Mouse (Mus musculus): Measurements from ENCODE around the gene Slc44a5. TPM values are rescaled to one million over a fixed set of nuclear protein-coding genes. Genes with fewer than 3 reads are reported as not detected.
A peak's percentile ranks its signal among the peaks of the same experiment; 100 is the strongest.

Gene Slc44a5
- total and polyA plus RNA-seq, 3 experiments, result 0.14 to 0.25 TPM; not detected in 1

GRCm38 (mm10) chr3:153944335-153944990 lies 28.8 kb upstream of the Slc44a5 start, which contains the start of gene Acadm:
Gene Acadm, minus strand, starts transcription at chr3:153944632.
- under 1% methylated on average over 41 of the region's 41 CpGs for WGBS
- H3K27ac ChIP-seq, result peak within 1 kb of the TSS; percentile 94
- intact Hi-C loops (cut with DNase I), result loop anchor here (1.0 kb wide), 1 partner anchor 31 kb away; the partner anchor contains the start of gene Rabggtb
- H3K4me1 ChIP-seq (ENCODE audit: control insufficient read depth, insufficient read depth, low read length), result peaks cover 5% of the 10 kb centered on the region
- no peaks in the 10 kb centered on the region; the same call in 1 of the 2 replicates for H3K79me2 ChIP-seq (replicated peaks; ENCODE audit: control insufficient read depth, insufficient read depth, low read length)
- peak within 1 kb of the TSS; percentile 78 for H3K9ac ChIP-seq (ENCODE audit: low read depth, low read length)
- peak; percentile 91 for TF ChIP-seq POLR2A (IDR thresholded peaks at IDR 0.05; ENCODE audit: insufficient read depth, low read depth, low read length)
- TF ChIP-seq CTCF (IDR thresholded peaks at IDR 0.05), result no peak
- 0 out of 2 replicates have a peak, but pooled peaks have one; percentile 57 for TF ChIP-seq EP300 (IDR thresholded peaks at IDR 0.05; ENCODE audit: insufficient read depth, low read depth, low read length)
- peak; percentile 99 for DNase-seq
- H3K36me3 ChIP-seq (ENCODE audit: control insufficient read depth, insufficient read depth, low read length), result peaks cover 10% of the 10 kb centered on the region
- peak within 1 kb of the TSS; percentile 84 for H3K4me3 ChIP-seq
- H3K27me3 ChIP-seq (ENCODE audit: control insufficient read depth, insufficient read depth, low read length), result no peaks in the 10 kb centered on the region

- Histone ChIP-seq H3K4me3 (no peak overlapping the region), H3K9ac (ENCODE audit: low read depth, low read length) (no peak overlapping the region), H3K27ac (no peak overlapping the region; the same call in 1 of the 2 replicates), H3K36me3 (ENCODE audit: control insufficient read depth, insufficient read depth, low read length) (peaks cover 7% of the 10 kb centered on the region), H3K4me1 (ENCODE audit: control insufficient read depth, insufficient read depth, low read length) (peaks cover 5% of the 10 kb centered on the region), H3K79me2 (replicated peaks; ENCODE audit: control insufficient read depth, insufficient read depth, low read length) (no peaks in the 10 kb centered on the region; the same call in 1 of the 2 replicates), H3K27me3 (ENCODE audit: control insufficient read depth, insufficient read depth, low read length) (no peaks in the 10 kb centered on the region)
- no peak for DNase-seq
- TF ChIP-seq POLR2A (IDR thresholded peaks at IDR 0.05; ENCODE audit: insufficient read depth, low read depth, low read length), result no peak
- TF ChIP-seq EP300 (IDR thresholded peaks at IDR 0.05; ENCODE audit: insufficient read depth, low read depth, low read length), result no peak
- TF ChIP-seq CTCF (IDR thresholded peaks at IDR 0.05), result no peak
- WGBS, result 60% methylated on average over 4 of the region's 4 CpGs
- intact Hi-C loops (cut with DNase I), result no loop called here
Measured at GRCm38 (mm10) chr3:153947271-153947670, 26.0 kb upstream of the Slc44a5 start.

- no peak for TF ChIP-seq CTCF (IDR thresholded peaks at IDR 0.05)
- no peak for TF ChIP-seq POLR2A (IDR thresholded peaks at IDR 0.05; ENCODE audit: insufficient read depth, low read depth, low read length)
- TF ChIP-seq EP300 (IDR thresholded peaks at IDR 0.05; ENCODE audit: insufficient read depth, low read depth, low read length), result no peak
- DNase-seq, result no peak
- H3K9ac ChIP-seq (ENCODE audit: low read depth, low read length), result no peak overlapping the region
- H3K79me2 ChIP-seq (replicated peaks; ENCODE audit: control insufficient read depth, insufficient read depth, low read length), result no peaks in the 10 kb centered on the region
- H3K4me1 ChIP-seq (ENCODE audit: control insufficient read depth, insufficient read depth, low read length), result peaks cover 3% of the 10 kb centered on the region
- peaks cover 7% of the 10 kb centered on the region for H3K36me3 ChIP-seq (ENCODE audit: control insufficient read depth, insufficient read depth, low read length)
- peak overlapping the region; percentile 32; the same call in 1 of the 2 replicates for H3K27ac ChIP-seq
- intact Hi-C loops (cut with DNase I), result no loop called here
- no peaks in the 10 kb centered on the region for H3K27me3 ChIP-seq (ENCODE audit: control insufficient read depth, insufficient read depth, low read length)
- 40% methylated on average over 2 of the region's 2 CpGs for WGBS
- H3K4me3 ChIP-seq, result no peak overlapping the region
Measured at GRCm38 (mm10) chr3:153948176-153948575, 25.1 kb upstream of the Slc44a5 start.

- Histone ChIP-seq H3K9ac (ENCODE audit: low read depth, low read length) (no peak overlapping the region), H3K36me3 (ENCODE audit: control insufficient read depth, insufficient read depth, low read length) (no peaks in the 10 kb centered on the region), H3K27ac (no peak overlapping the region), H3K27me3 (ENCODE audit: control insufficient read depth, insufficient read depth, low read length) (no peaks in the 10 kb centered on the region), H3K4me3 (no peak overlapping the region), H3K4me1 (ENCODE audit: control insufficient read depth, insufficient read depth, low read length) (no peaks in the 10 kb centered on the region), H3K79me2 (replicated peaks; ENCODE audit: control insufficient read depth, insufficient read depth, low read length) (no peaks in the 10 kb centered on the region)
- no peak for DNase-seq
- WGBS, result 81% methylated on average over 5 of the region's 5 CpGs
- intact Hi-C loops (cut with DNase I), result loop anchor here (2.0 to 10.0 kb wide), 2 partner anchors 269 to 617 kb away; no protein-coding TSS in a partner anchor
- TF ChIP-seq POLR2A (IDR thresholded peaks at IDR 0.05; ENCODE audit: insufficient read depth, low read depth, low read length) (no peak), CTCF (IDR thresholded peaks at IDR 0.05) (no peak), EP300 (IDR thresholded peaks at IDR 0.05; ENCODE audit: insufficient read depth, low read depth, low read length) (no peak)
Measured at GRCm38 (mm10) chr3:153957916-153958315, 15.3 kb upstream of the Slc44a5 start.

- Histone ChIP-seq H3K79me2 (replicated peaks; ENCODE audit: control insufficient read depth, insufficient read depth, low read length) (no peaks in the 10 kb centered on the region), H3K9ac (ENCODE audit: low read depth, low read length) (no peak overlapping the region), H3K4me1 (ENCODE audit: control insufficient read depth, insufficient read depth, low read length) (no peaks in the 10 kb centered on the region), H3K36me3 (ENCODE audit: control insufficient read depth, insufficient read depth, low read length) (no peaks in the 10 kb centered on the region), H3K27ac (no peak overlapping the region), H3K27me3 (ENCODE audit: control insufficient read depth, insufficient read depth, low read length) (no peaks in the 10 kb centered on the region), H3K4me3 (no peak overlapping the region)
- TF ChIP-seq POLR2A (IDR thresholded peaks at IDR 0.05; ENCODE audit: insufficient read depth, low read depth, low read length), result no peak
- TF ChIP-seq CTCF (IDR thresholded peaks at IDR 0.05), result peak; percentile 99
- 96% methylated on average over 1 of the region's 1 CpGs for WGBS
- no peak for DNase-seq
- intact Hi-C loops (cut with DNase I), result loop anchor here (2.0 to 10.0 kb wide), 2 partner anchors 268 to 616 kb away; no protein-coding TSS in a partner anchor
Measured at GRCm38 (mm10) chr3:153959035-153959730, 14.1 kb upstream of the Slc44a5 start.
